Mouse (Mus musculus): Measurements from ENCODE around the gene Thbd. TPM values are rescaled to one million over a fixed set of nuclear protein-coding genes. Genes with fewer than 3 reads are reported as not detected.

Thbd gene
- polyA plus RNA-seq, 1 experiment from 2014 or later, result 16.3 TPM

- Histone ChIP-seq H3K9me3 (ENCODE audit: control insufficient read depth, low read length) (no peaks in the 10 kb centered on the region), H3K4me1 (ENCODE audit: control insufficient read depth, insufficient read depth, low read length) (no peaks in the 10 kb centered on the region), H3K4me2 (no peak overlapping the region), H3K36me3 (ENCODE audit: control insufficient read depth, insufficient read depth, low read length) (no peaks in the 10 kb centered on the region), H3K27ac (ENCODE audit: low read depth, low read length) (no peak overlapping the region), H3K9ac (ENCODE audit: low read length) (no peak overlapping the region), H3K27me3 (ENCODE audit: control insufficient read depth, insufficient read depth, low read length) (no peaks in the 10 kb centered on the region), H3K4me3 (ENCODE audit: low read depth, low read length) (no peak overlapping the region)
- no peak for ATAC-seq (ENCODE audit: low FRiP score)
- no peak for DNase-seq (ENCODE audit: low spot score, missing footprints)
Measured at GRCm38 (mm10) chr2:148429001-148429505, 21.1 kb upstream of the Thbd start.

GRCm38 (mm10) chr2:148428523-148428922 lies 20.5 kb upstream of the Thbd start:
- Histone ChIP-seq H3K27me3 (ENCODE audit: control insufficient read depth, insufficient read depth, low read length) (no peaks in the 10 kb centered on the region), H3K27ac (ENCODE audit: low read depth, low read length) (no peak overlapping the region), H3K4me2 (no peak overlapping the region), H3K9ac (ENCODE audit: low read length) (no peak overlapping the region), H3K4me1 (ENCODE audit: control insufficient read depth, insufficient read depth, low read length) (no peaks in the 10 kb centered on the region), H3K4me3 (ENCODE audit: low read depth, low read length) (no peak overlapping the region), H3K9me3 (ENCODE audit: control insufficient read depth, low read length) (no peaks in the 10 kb centered on the region), H3K36me3 (ENCODE audit: control insufficient read depth, insufficient read depth, low read length) (no peaks in the 10 kb centered on the region)
- 78% methylated on average over 3 of the region's 3 CpGs for WGBS
- DNase-seq (ENCODE audit: low spot score, missing footprints) (no peak), ATAC-seq (ENCODE audit: low FRiP score) (no peak)

GRCm38 (mm10) chr2:148427553-148427952 lies 19.6 kb upstream of the Thbd start:
- Histone ChIP-seq H3K36me3 (ENCODE audit: control insufficient read depth, insufficient read depth, low read length) (no peaks in the 10 kb centered on the region), H3K4me3 (ENCODE audit: low read depth, low read length) (no peak overlapping the region), H3K9ac (ENCODE audit: low read length) (no peak overlapping the region), H3K27me3 (ENCODE audit: control insufficient read depth, insufficient read depth, low read length) (no peaks in the 10 kb centered on the region), H3K27ac (ENCODE audit: low read depth, low read length) (no peak overlapping the region), H3K9me3 (ENCODE audit: control insufficient read depth, low read length) (no peaks in the 10 kb centered on the region), H3K4me2 (no peak overlapping the region), H3K4me1 (ENCODE audit: control insufficient read depth, insufficient read depth, low read length) (no peaks in the 10 kb centered on the region)
- no peak for DNase-seq (ENCODE audit: low spot score, missing footprints)
- WGBS, result 85% methylated on average over 3 of the region's 3 CpGs
- ATAC-seq (ENCODE audit: low FRiP score), result no peak

DNA sequence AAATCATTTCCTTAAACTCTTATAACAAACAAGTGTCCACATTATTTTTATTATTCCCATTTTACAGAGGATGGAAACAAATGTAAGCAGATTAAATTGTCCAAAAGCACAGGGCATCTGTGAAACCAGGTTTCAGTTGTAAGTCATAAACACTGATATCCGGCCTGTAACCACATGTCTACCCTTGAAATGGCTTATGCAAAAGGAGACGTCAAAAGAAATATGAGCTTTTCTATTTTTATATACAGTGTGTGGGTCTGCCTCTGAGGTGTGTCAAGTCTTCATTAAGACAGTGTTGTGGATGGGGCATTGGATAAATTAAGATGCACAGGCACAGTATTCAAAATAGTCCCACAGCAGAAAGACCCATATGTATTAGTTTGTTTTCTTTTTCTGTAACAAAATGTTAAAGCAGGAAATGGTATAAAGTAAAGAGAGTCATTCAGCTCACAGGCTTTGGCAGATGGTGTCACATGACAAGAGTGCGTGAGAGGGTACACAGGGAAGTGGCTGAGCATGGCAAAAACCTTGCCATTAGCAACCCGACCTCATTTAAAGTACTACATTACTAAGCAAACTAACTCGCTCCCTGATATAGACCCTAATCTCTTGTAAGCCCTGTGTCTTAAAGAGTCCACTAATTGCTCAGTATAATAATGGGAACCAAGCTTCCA lies 17.9 kb upstream of the Thbd start:
- no peaks in the 10 kb centered on the region for H3K9me3 ChIP-seq (ENCODE audit: control insufficient read depth, low read length)
- no peak overlapping the region for H3K9ac ChIP-seq (ENCODE audit: low read length)
- DNase-seq (ENCODE audit: low spot score, missing footprints) (no peak), ATAC-seq (ENCODE audit: low FRiP score) (no peak)
- 83% methylated on average over 5 of the region's 5 CpGs for WGBS
- H3K27ac ChIP-seq (ENCODE audit: low read depth, low read length), result no peak overlapping the region
- no peaks in the 10 kb centered on the region for H3K36me3 ChIP-seq (ENCODE audit: control insufficient read depth, insufficient read depth, low read length)
- H3K4me1 ChIP-seq (ENCODE audit: control insufficient read depth, insufficient read depth, low read length), result no peaks in the 10 kb centered on the region
- no peaks in the 10 kb centered on the region for H3K27me3 ChIP-seq (ENCODE audit: control insufficient read depth, insufficient read depth, low read length)
- no peak overlapping the region for H3K4me2 ChIP-seq
- no peak overlapping the region for H3K4me3 ChIP-seq (ENCODE audit: low read depth, low read length)

- H3K4me3 ChIP-seq (ENCODE audit: low read depth, low read length), result no peak overlapping the region
- DNase-seq (ENCODE audit: low spot score, missing footprints) (no peak), ATAC-seq (ENCODE audit: low FRiP score) (no peak)
- no peak overlapping the region for H3K27ac ChIP-seq (ENCODE audit: low read depth, low read length)
- no peak overlapping the region for H3K9ac ChIP-seq (ENCODE audit: low read length)
- no peaks in the 10 kb centered on the region for H3K36me3 ChIP-seq (ENCODE audit: control insufficient read depth, insufficient read depth, low read length)
- WGBS, result 50% methylated on average over 1 of the region's 1 CpGs
- H3K27me3 ChIP-seq (ENCODE audit: control insufficient read depth, insufficient read depth, low read length), result no peaks in the 10 kb centered on the region
- no peaks in the 10 kb centered on the region for H3K9me3 ChIP-seq (ENCODE audit: control insufficient read depth, low read length)
- no peak overlapping the region for H3K4me2 ChIP-seq
- no peaks in the 10 kb centered on the region for H3K4me1 ChIP-seq (ENCODE audit: control insufficient read depth, insufficient read depth, low read length)
Measured at GRCm38 (mm10) chr2:148421706-148422105, 13.7 kb upstream of the Thbd start.

DNA sequence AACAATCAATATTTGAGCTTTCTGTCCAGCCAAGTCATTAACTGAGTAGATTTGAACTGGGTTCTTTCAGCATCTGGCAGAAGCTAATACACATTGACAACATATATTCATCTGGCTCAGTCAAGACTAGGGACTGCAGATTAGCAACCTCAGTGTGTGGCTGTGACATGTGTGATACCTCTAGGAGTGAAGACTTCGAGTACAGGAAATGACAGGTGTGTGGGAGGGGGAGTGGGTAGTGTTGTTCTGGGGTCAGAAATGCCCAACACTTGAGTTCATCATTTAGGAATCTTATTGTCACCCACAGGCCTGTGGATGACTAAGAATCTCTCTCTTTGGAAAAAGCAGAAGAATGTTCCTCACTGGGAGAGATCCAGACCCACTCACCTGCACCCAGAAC lies 13.1 kb upstream of the Thbd start:
- Histone ChIP-seq H3K4me2 (no peak overlapping the region), H3K9ac (ENCODE audit: low read length) (no peak overlapping the region), H3K4me3 (ENCODE audit: low read depth, low read length) (no peak overlapping the region), H3K36me3 (ENCODE audit: control insufficient read depth, insufficient read depth, low read length) (no peaks in the 10 kb centered on the region), H3K4me1 (ENCODE audit: control insufficient read depth, insufficient read depth, low read length) (no peaks in the 10 kb centered on the region), H3K9me3 (ENCODE audit: control insufficient read depth, low read length) (no peaks in the 10 kb centered on the region), H3K27ac (ENCODE audit: low read depth, low read length) (no peak overlapping the region), H3K27me3 (ENCODE audit: control insufficient read depth, insufficient read depth, low read length) (no peaks in the 10 kb centered on the region)
- 70% methylated on average over 1 of the region's 1 CpGs for WGBS
- DNase-seq (ENCODE audit: low spot score, missing footprints) (no peak), ATAC-seq (ENCODE audit: low FRiP score) (no peak)

DNA sequence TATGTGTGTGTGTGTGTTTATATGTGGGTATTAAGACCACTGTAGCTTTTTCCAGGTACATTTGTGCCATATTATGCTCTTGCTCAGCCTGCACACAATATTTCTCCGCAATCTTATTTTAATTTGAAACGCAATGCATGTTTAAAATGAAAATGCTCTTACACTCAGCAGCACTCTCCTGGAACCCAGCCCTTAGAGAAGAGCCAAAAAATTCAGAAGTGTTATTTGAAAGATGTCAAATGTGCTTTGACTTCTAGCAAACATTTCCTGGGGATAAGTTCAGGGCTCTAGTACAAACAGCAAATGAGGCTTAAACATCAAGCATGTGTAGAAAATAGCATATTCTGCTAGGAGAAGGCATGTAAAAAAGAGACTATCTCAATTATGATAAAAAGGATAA lies 11.8 kb upstream of the Thbd start:
- WGBS, result 96% methylated on average over 2 of the region's 2 CpGs

GRCm38 (mm10) chr2:148419151-148419550 lies 11.2 kb upstream of the Thbd start:
- Histone ChIP-seq H3K4me2 (no peak overlapping the region), H3K9ac (ENCODE audit: low read length) (no peak overlapping the region), H3K27me3 (ENCODE audit: control insufficient read depth, insufficient read depth, low read length) (no peaks in the 10 kb centered on the region), H3K36me3 (ENCODE audit: control insufficient read depth, insufficient read depth, low read length) (no peaks in the 10 kb centered on the region), H3K27ac (ENCODE audit: low read depth, low read length) (no peak overlapping the region), H3K4me3 (ENCODE audit: low read depth, low read length) (no peak overlapping the region), H3K9me3 (ENCODE audit: control insufficient read depth, low read length) (no peaks in the 10 kb centered on the region), H3K4me1 (ENCODE audit: control insufficient read depth, insufficient read depth, low read length) (no peaks in the 10 kb centered on the region)
- 80% methylated on average over 3 of the region's 3 CpGs for WGBS
- DNase-seq (ENCODE audit: low spot score, missing footprints) (no peak), ATAC-seq (ENCODE audit: low FRiP score) (no peak)

More for the DNA sequence above, 11.8 kb upstream of the Thbd start:
- Histone ChIP-seq H3K4me2 (no peak overlapping the region), H3K4me3 (ENCODE audit: low read depth, low read length) (no peak overlapping the region), H3K27me3 (ENCODE audit: control insufficient read depth, insufficient read depth, low read length) (no peaks in the 10 kb centered on the region), H3K36me3 (ENCODE audit: control insufficient read depth, insufficient read depth, low read length) (no peaks in the 10 kb centered on the region), H3K9ac (ENCODE audit: low read length) (no peak overlapping the region), H3K9me3 (ENCODE audit: control insufficient read depth, low read length) (no peaks in the 10 kb centered on the region), H3K27ac (ENCODE audit: low read depth, low read length) (no peak overlapping the region), H3K4me1 (ENCODE audit: control insufficient read depth, insufficient read depth, low read length) (no peaks in the 10 kb centered on the region)
- DNase-seq (ENCODE audit: low spot score, missing footprints), result no peak
- no peak for ATAC-seq (ENCODE audit: low FRiP score)

DNA sequence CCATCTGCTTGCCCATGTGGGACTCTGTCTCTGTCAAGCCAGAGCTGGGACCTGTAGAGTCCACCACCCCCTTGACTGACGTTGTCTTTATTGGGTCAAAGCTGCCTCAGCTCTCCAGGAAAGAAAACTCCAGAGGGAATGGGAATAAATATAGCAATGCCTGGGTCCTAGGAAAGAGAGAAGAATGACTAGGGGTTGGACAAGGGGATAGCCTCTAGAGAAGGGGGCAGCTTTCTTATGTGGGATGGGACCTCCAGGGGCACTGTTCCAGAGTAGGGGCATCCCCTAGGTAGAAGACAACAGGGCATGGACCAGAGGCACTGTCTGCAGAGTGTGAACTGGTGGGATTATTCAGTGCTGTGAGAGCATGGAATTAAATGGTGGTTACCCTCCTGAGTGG lies 1.8 kb upstream of the Thbd start:
- Histone ChIP-seq H3K9me3 (ENCODE audit: control insufficient read depth, low read length) (no peaks in the 10 kb centered on the region), H3K4me1 (ENCODE audit: control insufficient read depth, insufficient read depth, low read length) (peaks cover 12% of the 10 kb centered on the region), H3K4me2 (no peak overlapping the region), H3K9ac (ENCODE audit: low read length) (no peak overlapping the region), H3K36me3 (ENCODE audit: control insufficient read depth, insufficient read depth, low read length) (no peaks in the 10 kb centered on the region), H3K4me3 (ENCODE audit: low read depth, low read length) (no peak overlapping the region), H3K27ac (ENCODE audit: low read depth, low read length) (no peak overlapping the region), H3K27me3 (ENCODE audit: control insufficient read depth, insufficient read depth, low read length) (peaks cover 36% of the 10 kb centered on the region)
- DNase-seq (ENCODE audit: low spot score, missing footprints) (no peak), ATAC-seq (ENCODE audit: low FRiP score) (no peak)
- 88% methylated on average over 1 of the region's 1 CpGs for WGBS
